Mouse (Mus musculus) kidney, adult 2 months (tissue): Measurements from ENCODE around the gene Ercc4.

Source experiments
- CTCF ChIP-seq: fragments of 200-500 bp; conservative IDR thresholded peaks from 2 replicates; pipeline ENCODE4 v1.5.1; 2011; ENCODE audit warnings: low read depth, mild to moderate bottlenecking, control low read depth, low read length, moderate library complexity, mixed read lengths; ENCODE audit not compliant: insufficient read depth, insufficient read length
- POLR2A ChIP-seq: fragments of 200-500 bp; IDR thresholded peaks from one replicate; pipeline ENCODE4 v1.6.1; 2011; ENCODE audit warnings: low read depth, low read length, control low read depth

- TF ChIP-seq CTCF (no peak), POLR2A (no peak)
Measured at GRCm38 (mm10) chr16:13118754-13119294, 9.3 kb downstream of the Ercc4 start.
